8 mouse cellular contexts compared by ENCODE assay signal in genomic region chr12:99560701-99561332, GRCm38 (mm10). TPM values are rescaled to one million over a fixed set of nuclear protein-coding genes. Genes with fewer than 3 reads are reported as not detected.
DNase-seq lines count a peak whose midpoint lies in the region; ATAC-seq and TF ChIP-seq lines count a peak whose summit lies in the region.

No protein-coding gene starts in this region.

- H3K9ac ChIP-seq in neural tube, embryonic 12.5 days = no peak overlapping the region
- no peak overlapping the region for H3K9ac ChIP-seq in forebrain, embryonic 14.5 days (ENCODE audit: low read length)
- H3K9ac ChIP-seq in intestine, embryonic 15.5 days = no peak overlapping the region
- H3K9ac ChIP-seq in liver, postnatal 0 days (replicated peaks) = 0 out of 2 replicates have a peak overlapping the region, but pooled peaks have one; percentile 41

- WGBS in neural tube, embryonic 12.5 days = 64% methylated on average over 11 of the region's 11 CpGs
- 71% methylated on average over 11 of the region's 11 CpGs for WGBS in forebrain, embryonic 14.5 days
- 24% methylated on average over 11 of the region's 11 CpGs for WGBS in intestine, embryonic 15.5 days
- WGBS in liver, postnatal 0 days (ENCODE audit: insufficient replicate concordance) = 15% methylated on average over 11 of the region's 11 CpGs

- TF ChIP-seq EP300 in liver, postnatal 0 days (IDR thresholded peaks at IDR 0.05; ENCODE audit: low read depth) = no peak

- TF ChIP-seq CTCF in liver, postnatal 0 days (IDR thresholded peaks at IDR 0.05; ENCODE audit: low read depth) = no peak

- no peak for ATAC-seq in neural tube, embryonic 12.5 days (ENCODE audit: low FRiP score, low read depth)
- ATAC-seq in forebrain, embryonic 14.5 days = no peak
- no peak for ATAC-seq in intestine, embryonic 15.5 days
- ATAC-seq in liver, postnatal 0 days = no peak
- no peak for ATAC-seq in granulocyte monocyte progenitor cell, adult 5-6 weeks (replicated peaks; ENCODE audit: poor library complexity, severe bottlenecking)

- H3K4me1 ChIP-seq in neural tube, embryonic 12.5 days = peaks cover 15% of the 10 kb centered on the region
- peaks cover 12% of the 10 kb centered on the region for H3K4me1 ChIP-seq in forebrain, embryonic 14.5 days (ENCODE audit: control insufficient read depth, insufficient read depth, low read length)
- H3K4me1 ChIP-seq in intestine, embryonic 15.5 days (replicated peaks) = peaks cover 15% of the 10 kb centered on the region
- peaks cover 25% of the 10 kb centered on the region for H3K4me1 ChIP-seq in liver, postnatal 0 days (ENCODE audit: insufficient read depth)

- DNase-seq in neural tube, embryonic 10.5 days (ENCODE audit: extremely low spot score, low spot score) = no peak
- no peak for DNase-seq in forebrain, embryonic 14.5 days (ENCODE audit: low spot score)
- DNase-seq in liver, postnatal 0 days = peak; percentile 29
- DNase-seq in frontal cortex, postnatal 36 days (ENCODE audit: low spot score in 2 of 2) = no peak
- DNase-seq in retina, embryonic 14.5 days (ENCODE audit: low spot score) = no peak

- H3K27ac ChIP-seq in neural tube, embryonic 12.5 days = no peak overlapping the region
- H3K27ac ChIP-seq in forebrain, embryonic 14.5 days (ENCODE audit: low read depth, low read length) = no peak overlapping the region
- H3K27ac ChIP-seq in intestine, embryonic 15.5 days = peak overlapping the region; percentile 76
- peak overlapping the region; percentile 74 for H3K27ac ChIP-seq in liver, postnatal 0 days (ENCODE audit: low read depth)

- H3K36me3 ChIP-seq in neural tube, embryonic 12.5 days = no peaks in the 10 kb centered on the region
- no peaks in the 10 kb centered on the region for H3K36me3 ChIP-seq in forebrain, embryonic 14.5 days (ENCODE audit: control insufficient read depth, insufficient read depth, low read length)
- no peaks in the 10 kb centered on the region for H3K36me3 ChIP-seq in intestine, embryonic 15.5 days
- no peaks in the 10 kb centered on the region for H3K36me3 ChIP-seq in liver, postnatal 0 days (replicated peaks; ENCODE audit: insufficient read depth, low read length)

- H3K9me3 ChIP-seq in neural tube, embryonic 12.5 days = no peaks in the 10 kb centered on the region
- H3K9me3 ChIP-seq in forebrain, embryonic 14.5 days (replicated peaks; ENCODE audit: control insufficient read depth, low read length) = no peaks in the 10 kb centered on the region
- no peaks in the 10 kb centered on the region for H3K9me3 ChIP-seq in intestine, embryonic 15.5 days
- no peaks in the 10 kb centered on the region for H3K9me3 ChIP-seq in liver, postnatal 0 days (ENCODE audit: low read length)

- peak overlapping the region; percentile 73 for H3K4me2 ChIP-seq in neural tube, embryonic 12.5 days (replicated peaks)
- H3K4me2 ChIP-seq in forebrain, embryonic 14.5 days (ENCODE audit: low read length) = peak overlapping the region; percentile 70
- peak overlapping the region; percentile 89 for H3K4me2 ChIP-seq in intestine, embryonic 15.5 days (replicated peaks)
- H3K4me2 ChIP-seq in liver, postnatal 0 days (ENCODE audit: low read depth, low read length) = peak overlapping the region; percentile 69

- H3K4me3 ChIP-seq in neural tube, embryonic 12.5 days = no peak overlapping the region
- H3K4me3 ChIP-seq in forebrain, embryonic 14.5 days (ENCODE audit: low read depth, low read length) = 0 out of 2 replicates have a peak overlapping the region, but pooled peaks have one; percentile 78
- H3K4me3 ChIP-seq in intestine, embryonic 15.5 days (replicated peaks) = 0 out of 2 replicates have a peak overlapping the region, but pooled peaks have one; percentile 10
- H3K4me3 ChIP-seq in liver, postnatal 0 days (ENCODE audit: low read depth, low read length) = peak overlapping the region; percentile 2

- no peaks in the 10 kb centered on the region for H3K27me3 ChIP-seq in neural tube, embryonic 12.5 days (replicated peaks)
- no peaks in the 10 kb centered on the region for H3K27me3 ChIP-seq in forebrain, embryonic 14.5 days (replicated peaks; ENCODE audit: control insufficient read depth, insufficient read depth, low read length)
- no peaks in the 10 kb centered on the region for H3K27me3 ChIP-seq in intestine, embryonic 15.5 days (replicated peaks)
- no peaks in the 10 kb centered on the region for H3K27me3 ChIP-seq in liver, postnatal 0 days (ENCODE audit: insufficient read depth, low read length)

RNA-seq across cellular contexts. Expression of gene Foxn3, which starts 2.6 kb away (rescaled TPM):
- 88.9 and 93.3 TPM in 2 replicates for polyA plus RNA-seq in neural tube, embryonic 12.5 days (2016; fragmentation: Nextera tagmentation; extraction: Ambion mirVana)
- polyA plus RNA-seq in forebrain, embryonic 14.5 days (2014; fragmentation: Nextera tagmentation; extraction: Ambion mirVana) = 61.6 and 69.2 TPM in 2 replicates
- 57.3 and 58.6 TPM in 2 replicates for polyA plus RNA-seq in intestine, embryonic 15.5 days (2015; fragmentation: Nextera tagmentation; extraction: Ambion mirVana)
- 28.7 and 31.2 TPM in 2 replicates for polyA plus RNA-seq in liver, postnatal 0 days (2015; fragmentation: Nextera tagmentation; extraction: Ambion mirVana)
- total RNA-seq in granulocyte monocyte progenitor cell, adult 5-6 weeks (2014; fragmentation: Nextera tagmentation) = 68.7 and 164 TPM in 2 replicates
- total RNA-seq in granulocyte monocyte progenitor cell, adult 5-6 weeks (2017) = 22.6 and 26.7 TPM in 2 replicates

Comparison
In these comparisons a context has a peak if more than half of its experiments do, and no peak if none do; other contexts are left out.
1. H3K27ac ChIP-seq: peak in intestine, embryonic 15.5 days (single experiment) and liver, postnatal 0 days (single experiment); none in neural tube, embryonic 12.5 days (single experiment) and forebrain, embryonic 14.5 days (single experiment).
2. Peak in every context shown above with its lines, with median percentiles within 50 percentile points of each other: H3K4me2 ChIP-seq.